Mouse (Mus musculus): ENCODE results near the gene Mylk3.
A peak's percentile ranks its signal among the peaks of the same experiment; 100 is the strongest.

The Mylk3 gene

GRCm38 (mm10) chr8:85313036-85313435 is 73.1 kb downstream of the Mylk3 start:
- no peak for DNase-seq (ENCODE audit: low spot score)

GRCm38 (mm10) chr8:85311743-85312142 is 74.4 kb downstream of the Mylk3 start:
- peak; percentile 4 for DNase-seq (ENCODE audit: low spot score)

- DNase-seq (ENCODE audit: low spot score): no peak
Observed at GRCm38 (mm10) chr8:85308564-85308963, 77.6 kb downstream of the Mylk3 start.

GRCm38 (mm10) chr8:85303531-85303930 is 82.6 kb downstream of the Mylk3 start:
- no peak for DNase-seq (ENCODE audit: low spot score)

- no peak for DNase-seq (ENCODE audit: low spot score)
Observed at GRCm38 (mm10) chr8:85302931-85303330, 83.2 kb downstream of the Mylk3 start.

- no peak for DNase-seq (ENCODE audit: low spot score)
Observed at GRCm38 (mm10) chr8:85301941-85302340, 84.2 kb downstream of the Mylk3 start.

- peak; percentile 90 for DNase-seq (ENCODE audit: low spot score)
Observed at GRCm38 (mm10) chr8:85299434-85300077, 86.6 kb downstream of the Mylk3 start, which contains the start of the genes Orc6 and Vps35. Gene Orc6 (plus strand): TSS chr8:85299632. Gene Vps35 (minus strand): TSS chr8:85299802.

GRCm38 (mm10) chr8:85298600-85299433 is 87.3 kb downstream of the Mylk3 start:
- DNase-seq (ENCODE audit: low spot score): peak; percentile 4

GRCm38 (mm10) chr8:85286846-85287245 is 99.3 kb downstream of the Mylk3 start:
- DNase-seq (ENCODE audit: low spot score): no peak

All from left cerebral cortex, adult 11 months (tissue).